Mouse (Mus musculus) adrenal gland (tissue): ENCODE measurements around the gene Fgfr2.
"Not testable (repeated sequence)": the region's sequence is repeated elsewhere in the genome, so short reads cannot be mapped to it uniquely, and the experiment has no call there.

ENCODE experiments used
- intact Hi-C: fragments of 180-260 bp; cut with DNase I; formaldehyde crosslinking; loops from one replicate; pipeline ENCODE4 v1.15.1; 2025

Fgfr2 gene

GRCm38 (mm10) chr7:130632379-130632732 lies 2490.8 kb downstream of the Fgfr2 start:
- intact Hi-C loops: no loop called here

GRCm38 (mm10) chr7:130631553-130632378 lies 2491.4 kb downstream of the Fgfr2 start:
- intact Hi-C loops: no loop called here

- intact Hi-C loops: no loop called here
Measured at GRCm38 (mm10) chr7:130630956-130631355, 2492.2 kb downstream of the Fgfr2 start.

- intact Hi-C loops: no loop called here
Measured at GRCm38 (mm10) chr7:130629999-130630398, 2493.2 kb downstream of the Fgfr2 start.

- intact Hi-C loops: no loop called here
Measured at GRCm38 (mm10) chr7:130628601-130629000, 2494.5 kb downstream of the Fgfr2 start.

GRCm38 (mm10) chr7:130625361-130625760 lies 2497.8 kb downstream of the Fgfr2 start:
- intact Hi-C loops: no loop called here

GRCm38 (mm10) chr7:130624299-130624698 lies 2498.9 kb downstream of the Fgfr2 start:
- intact Hi-C loops: no loop called here

- intact Hi-C loops: no loop called here
Measured at GRCm38 (mm10) chr7:130622359-130622758, 2500.8 kb downstream of the Fgfr2 start.

GRCm38 (mm10) chr7:130621953-130622352 lies 2501.2 kb downstream of the Fgfr2 start:
- intact Hi-C loops: no loop called here

GRCm38 (mm10) chr7:130621068-130621467 lies 2502.1 kb downstream of the Fgfr2 start:
- intact Hi-C loops: no loop called here

- intact Hi-C loops: no loop called here
Measured at GRCm38 (mm10) chr7:130617591-130617990, 2505.6 kb downstream of the Fgfr2 start.

GRCm38 (mm10) chr7:130613973-130614372 lies 2509.2 kb downstream of the Fgfr2 start:
- intact Hi-C loops: no loop called here

GRCm38 (mm10) chr7:130606958-130607357 lies 2516.2 kb downstream of the Fgfr2 start:
- intact Hi-C loops: no loop called here

- intact Hi-C loops: no loop called here
Measured at GRCm38 (mm10) chr7:130605111-130605510, 2518.0 kb downstream of the Fgfr2 start.

- intact Hi-C loops: loop anchor here (5.0 kb wide), 1 partner anchor 67 kb away; no protein-coding TSS in a partner anchor
Measured at GRCm38 (mm10) chr7:130604390-130604789, 2518.8 kb downstream of the Fgfr2 start.

- intact Hi-C loops: loop anchor here (5.0 kb wide), 1 partner anchor 66 kb away; no protein-coding TSS in a partner anchor
Measured at GRCm38 (mm10) chr7:130603556-130603955, 2519.6 kb downstream of the Fgfr2 start.

GRCm38 (mm10) chr7:130602804-130603203 lies 2520.3 kb downstream of the Fgfr2 start:
- intact Hi-C loops: loop anchor here (5.0 kb wide), 1 partner anchor 66 kb away; no protein-coding TSS in a partner anchor

- intact Hi-C loops: loop anchor here (5.0 kb wide), 1 partner anchor 63 kb away; no protein-coding TSS in a partner anchor
Measured at GRCm38 (mm10) chr7:130600546-130600945, 2522.6 kb downstream of the Fgfr2 start.

GRCm38 (mm10) chr7:130600074-130600473 lies 2523.1 kb downstream of the Fgfr2 start:
- intact Hi-C loops: loop anchor here (5.0 kb wide), 1 partner anchor 63 kb away; no protein-coding TSS in a partner anchor

- intact Hi-C loops: no loop called here
Measured at GRCm38 (mm10) chr7:130597546-130597945, 2525.6 kb downstream of the Fgfr2 start.

- intact Hi-C loops: not testable (repeated sequence)
Measured at GRCm38 (mm10) chr7:130596079-130596855, 2526.9 kb downstream of the Fgfr2 start.
